Mouse (Mus musculus) liver, adult 2 months (tissue): ENCODE data around the gene Eea1.

Source experiments
- CTCF ChIP-seq: fragments of 200-500 bp; IDR thresholded peaks from 2 replicates; pipeline ENCODE4 v1.5.1; 2011; ENCODE audit warnings: low read depth, low read length, control low read depth
- POLR2A ChIP-seq: fragments of 200-500 bp; IDR thresholded peaks from 2 replicates; pipeline ENCODE4 v1.6.1; 2011; ENCODE audit warnings: low read length, control low read depth; ENCODE audit not compliant: insufficient read depth; ENCODE audit errors: extremely low read depth

GRCm38 (mm10) chr10:95956629-95957028 lies 16.2 kb downstream of the Eea1 start:
- TF ChIP-seq CTCF (no peak), POLR2A (no peak)
